Mouse (Mus musculus) inflammation-experienced regulatory T-cells, adult 6 months (primary cell): ENCODE data around the gene Mdga1. TPM values are rescaled to one million over a fixed set of nuclear protein-coding genes. Genes with fewer than 3 reads are reported as not detected.

ENCODE experiments used
- ATAC-seq: one replicate; pipeline ENCODE4 v1.8.0; 2017
- polyA plus RNA-seq, 3 experiments: library from polyadenylated mRNA; unstranded; fragments of 100-300 nt; shearing (Covaris generic); gene quantifications; one replicate each; pipeline ENCODE4 v1.2.1; 2017

The Mdga1 gene
- polyA plus RNA-seq, 3 experiments from 2014 or later, result not detected

GRCm38 (mm10) chr17:29979841-29980240, 10.0 kb upstream of the Mdga1 start:
- ATAC-seq, result peak; percentile 41

- ATAC-seq, result no peak
Observed at GRCm38 (mm10) chr17:29979020-29979419, 9.1 kb upstream of the Mdga1 start.

GRCm38 (mm10) chr17:29975731-29976130, 5.8 kb upstream of the Mdga1 start:
- peak; percentile 39 for ATAC-seq

GRCm38 (mm10) chr17:29973226-29973625, 3.3 kb upstream of the Mdga1 start:
- peak; percentile 95 for ATAC-seq

GRCm38 (mm10) chr17:29971761-29972432, 2.0 kb upstream of the Mdga1 start:
- no peak for ATAC-seq

GRCm38 (mm10) chr17:29965506-29965905, 4.4 kb downstream of the Mdga1 start:
- no peak for ATAC-seq

- peak; percentile 54 for ATAC-seq
Observed at GRCm38 (mm10) chr17:29963730-29964259, 6.1 kb downstream of the Mdga1 start.

GRCm38 (mm10) chr17:29955880-29956279, 14.0 kb downstream of the Mdga1 start:
- ATAC-seq, result no peak

GRCm38 (mm10) chr17:29954316-29954715, 15.6 kb downstream of the Mdga1 start:
- no peak for ATAC-seq

GRCm38 (mm10) chr17:29951100-29951499, 18.8 kb downstream of the Mdga1 start:
- ATAC-seq, result peak; percentile 60

- ATAC-seq, result no peak
Observed at GRCm38 (mm10) chr17:29950574-29950973, 19.3 kb downstream of the Mdga1 start.

GRCm38 (mm10) chr17:29947271-29947714, 22.6 kb downstream of the Mdga1 start:
- ATAC-seq, result no peak

- no peak for ATAC-seq
Observed at GRCm38 (mm10) chr17:29944376-29944775, 25.5 kb downstream of the Mdga1 start.

GRCm38 (mm10) chr17:29939011-29939410, 30.9 kb downstream of the Mdga1 start:
- ATAC-seq, result no peak

- ATAC-seq, result no peak
Observed at GRCm38 (mm10) chr17:29937350-29937781, 32.5 kb downstream of the Mdga1 start.

- ATAC-seq, result peak; percentile 65
Observed at GRCm38 (mm10) chr17:29934133-29934851, 35.6 kb downstream of the Mdga1 start.

- no peak for ATAC-seq
Observed at GRCm38 (mm10) chr17:29932753-29933152, 37.1 kb downstream of the Mdga1 start.

GRCm38 (mm10) chr17:29931224-29931945, 38.5 kb downstream of the Mdga1 start:
- ATAC-seq, result no peak

- peak; percentile 38 for ATAC-seq
Observed at GRCm38 (mm10) chr17:29928751-29929237, 41.1 kb downstream of the Mdga1 start.

- ATAC-seq, result no peak
Observed at GRCm38 (mm10) chr17:29925608-29926606, 44.0 kb downstream of the Mdga1 start.

- no peak for ATAC-seq
Observed at GRCm38 (mm10) chr17:29920089-29920488, 49.8 kb downstream of the Mdga1 start.

GRCm38 (mm10) chr17:29919552-29919920, 50.4 kb downstream of the Mdga1 start:
- no peak for ATAC-seq
